Mouse (Mus musculus) G1E (cell line): ENCODE results near the gene Osbpl11. TPM values are rescaled to one million over a fixed set of nuclear protein-coding genes. Genes with fewer than 3 reads are reported as not detected.
A peak's percentile ranks its signal among the peaks of the same experiment; 100 is the strongest.
"Not testable (repeated sequence)": the region's sequence is repeated elsewhere in the genome, so short reads cannot be mapped to it uniquely, and the experiment has no call there.

Source experiments
- ATAC-seq: 2 replicates; pipeline ENCODE4 v1.8.0; 2016; ENCODE audit warnings: mild to moderate bottlenecking; ENCODE audit not compliant: insufficient number of reproducible peaks, poor library complexity, low FRiP score, severe bottlenecking; ENCODE audit errors: extremely low read depth
- DNase-seq: peaks from one replicate; pipeline ENCODE4 v3.0.0; 2012; ENCODE audit warnings: low spot score
- H3K27me3 ChIP-seq: 2 replicates; pipeline ENCODE4 v1.6.1; 2012; ENCODE audit warnings: mild to moderate bottlenecking, low read length, inconsistent platforms; ENCODE audit not compliant: insufficient read depth
- H3K36me3 ChIP-seq: replicated peaks from 2 replicates; pipeline ENCODE3; 2012; ENCODE audit warnings: mild to moderate bottlenecking, inconsistent platforms
- H3K4me1 ChIP-seq: 2 replicates; pipeline ENCODE4 v1.6.1; 2012; ENCODE audit warnings: low read depth, low read length, inconsistent platforms, mixed read lengths; ENCODE audit not compliant: insufficient read depth
- H3K4me3 ChIP-seq: 2 replicates; pipeline ENCODE4 v1.5.1; 2012; ENCODE audit warnings: low read depth, mild to moderate bottlenecking, inconsistent platforms, low read length, moderate library complexity, mixed read lengths
- H3K9me3 ChIP-seq: replicated peaks from 2 replicates; pipeline ENCODE4 v1.6.1; 2012; ENCODE audit warnings: inconsistent platforms
- CTCF ChIP-seq: IDR thresholded peaks from 2 replicates; pipeline ENCODE4 v1.5.1; 2012; ENCODE audit warnings: low read depth, low read length, inconsistent platforms, mixed read lengths
- GATA1 ChIP-seq: IDR thresholded peaks from 2 replicates; pipeline ENCODE4 v1.6.1; 2012; ENCODE audit warnings: borderline replicate concordance, low read length, inconsistent platforms, mixed read lengths
- GATA2 ChIP-seq: IDR thresholded peaks from 2 replicates; pipeline ENCODE4 v1.6.1; 2012; ENCODE audit warnings: low read depth, low read length, inconsistent platforms, borderline replicate concordance
- POLR2AphosphoS5 ChIP-seq: IDR thresholded peaks from 2 replicates; pipeline ENCODE4 v1.6.1; 2012; ENCODE audit warnings: low read depth, low read length, inconsistent platforms; ENCODE audit not compliant: insufficient replicate concordance
- TAL1 ChIP-seq: conservative IDR thresholded peaks from 2 replicates; pipeline ENCODE4 v1.6.1; 2012; ENCODE audit warnings: low read depth, low read length, inconsistent platforms, mixed read lengths
- polyA plus RNA-seq: library from polyadenylated mRNA; stranded (reverse); fragments of >175 nt; gene quantifications from 2 replicates; pipeline ENCODE4 v1.2.3, GENCODE M21; 2012
- total RNA-seq, 2 experiments: library from RNA; stranded (forward) in 1 of 2; stranded (reverse) in 1 of 2; fragments of 200-1000 nt in 1 of 2; fragments of >200 nt in 1 of 2; fragmentation: Nextera tagmentation in 1 of 2; gene quantifications; 2 replicates each; pipeline ENCODE4 v1.2.3; 2014 to 2017

Osbpl11 gene
- total and polyA plus RNA-seq, 3 experiments = 3.1 to 18.4 (median 11.7) TPM

DNA sequence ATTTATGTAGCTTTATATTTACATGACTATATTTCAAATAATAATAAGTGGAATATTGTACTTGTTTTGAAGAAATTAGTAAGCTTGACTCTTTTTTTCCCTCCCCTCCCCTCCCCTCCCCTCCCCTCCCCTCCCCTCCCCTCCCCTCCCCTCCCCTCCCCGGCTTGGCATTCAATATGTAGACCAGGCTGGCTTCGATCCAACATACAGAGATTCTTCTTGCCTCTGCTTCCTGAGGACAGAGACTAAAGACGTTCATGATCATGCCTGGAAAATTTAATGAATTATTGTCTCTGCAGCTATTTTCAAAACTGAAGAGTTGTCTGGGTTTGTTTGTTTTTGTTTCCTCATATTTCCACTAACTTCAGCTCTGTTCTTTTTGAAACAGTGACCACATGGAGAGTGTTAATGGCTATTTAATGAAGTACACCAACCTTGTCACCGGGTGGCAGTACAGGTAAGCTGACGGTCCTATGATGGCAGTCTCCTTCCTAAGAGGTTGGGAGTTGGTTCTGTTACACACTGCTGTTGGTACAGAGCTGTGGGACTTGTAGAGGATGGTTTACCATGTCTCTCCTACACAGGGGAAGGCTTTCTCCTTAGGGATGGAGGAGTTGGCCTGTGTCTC lies 10.9 kb downstream of the Osbpl11 start:
- TF ChIP-seq GATA2 (no peak), CTCF (peak; percentile 26; the same call in 1 of the 2 replicates)
- Histone ChIP-seq H3K4me1 (peaks cover 3% of the 10 kb centered on the region; the same call in 1 of the 2 replicates), H3K27me3 (no peaks in the 10 kb centered on the region), H3K9me3 (no peaks in the 10 kb centered on the region), H3K36me3 (peaks cover 48% of the 10 kb centered on the region), H3K4me3 (no peak overlapping the region)
- DNase-seq (peak; percentile 36), ATAC-seq (no peak)

DNA sequence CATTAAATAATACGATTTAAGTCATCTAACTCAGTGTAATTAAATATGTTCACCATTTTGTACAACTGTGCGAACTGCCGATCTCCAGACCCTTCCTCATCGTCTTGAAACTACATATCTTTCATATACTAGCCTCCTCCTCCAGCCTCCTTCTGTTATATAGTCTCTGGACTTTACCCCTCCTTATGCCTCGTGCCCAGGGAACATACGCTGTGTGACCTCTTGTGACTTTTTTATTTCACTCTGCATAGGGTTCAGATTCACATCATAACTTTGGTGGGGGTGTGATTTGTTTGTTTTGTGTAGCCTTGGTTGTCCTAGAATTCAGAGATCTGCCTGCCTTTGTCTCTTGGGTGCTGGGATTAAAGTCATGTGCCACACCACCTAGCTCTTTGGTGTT lies 11.7 kb downstream of the Osbpl11 start:
- H3K27me3 ChIP-seq = no peaks in the 10 kb centered on the region
- DNase-seq = no peak
- TF ChIP-seq POLR2AphosphoS5 (no peak), GATA1 (no peak), GATA2 (no peak), CTCF (no peak), TAL1 (no peak)
- H3K9me3 ChIP-seq = no peaks in the 10 kb centered on the region
- peaks cover 52% of the 10 kb centered on the region for H3K36me3 ChIP-seq
- peaks cover 5% of the 10 kb centered on the region; the same call in 1 of the 2 replicates for H3K4me1 ChIP-seq
- no peak overlapping the region for H3K4me3 ChIP-seq
- ATAC-seq = no peak

DNA sequence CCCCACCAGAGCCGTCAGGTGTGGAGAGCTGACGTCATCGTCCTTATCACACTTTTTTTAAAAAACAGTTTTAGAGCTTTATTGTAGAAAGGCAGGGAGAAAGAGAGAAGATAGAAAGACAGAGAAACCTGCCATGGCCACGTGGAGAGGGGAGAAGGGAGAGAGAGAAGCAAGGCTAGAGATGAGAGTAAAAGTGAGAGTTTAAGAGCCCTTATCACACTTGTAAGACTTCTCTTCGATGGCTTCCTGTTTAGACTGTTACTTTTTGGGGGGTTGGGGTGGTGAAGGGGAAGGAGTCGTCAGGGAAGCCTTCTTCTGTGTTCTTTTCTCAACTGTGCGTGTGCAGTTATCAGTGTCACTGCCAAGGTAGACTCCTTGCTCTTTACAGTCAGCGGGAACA lies 15.7 kb downstream of the Osbpl11 start:
- Histone ChIP-seq H3K4me1 (peaks cover 5% of the 10 kb centered on the region; the same call in 1 of the 2 replicates), H3K4me3 (no peak overlapping the region), H3K27me3 (no peaks in the 10 kb centered on the region), H3K36me3 (peaks cover 59% of the 10 kb centered on the region), H3K9me3 (no peaks in the 10 kb centered on the region)
- DNase-seq (no peak), ATAC-seq (no peak)
- TF ChIP-seq GATA1 = no peak

DNA sequence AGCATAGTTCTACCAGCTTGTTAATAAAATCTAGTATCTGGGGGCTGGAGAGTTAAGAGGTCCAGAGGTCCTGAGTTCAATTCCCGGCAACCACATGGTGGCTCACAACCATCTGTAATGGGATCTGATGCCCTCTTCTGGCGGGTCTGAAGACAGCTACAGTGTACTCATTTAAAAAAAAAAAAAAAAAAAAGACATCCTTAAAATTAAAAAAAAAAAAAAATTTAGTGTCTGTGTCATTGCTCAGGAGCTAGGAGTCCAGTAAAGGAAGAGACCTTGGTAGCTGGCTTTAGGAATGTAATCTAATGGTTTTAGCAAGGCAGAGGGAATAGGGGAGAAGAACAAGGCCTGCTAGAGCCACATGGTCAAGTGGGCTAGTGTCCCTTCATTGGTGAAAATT lies 25.9 kb downstream of the Osbpl11 start:
- H3K36me3 ChIP-seq = peaks cover 58% of the 10 kb centered on the region
- no peaks in the 10 kb centered on the region for H3K4me1 ChIP-seq

DNA sequence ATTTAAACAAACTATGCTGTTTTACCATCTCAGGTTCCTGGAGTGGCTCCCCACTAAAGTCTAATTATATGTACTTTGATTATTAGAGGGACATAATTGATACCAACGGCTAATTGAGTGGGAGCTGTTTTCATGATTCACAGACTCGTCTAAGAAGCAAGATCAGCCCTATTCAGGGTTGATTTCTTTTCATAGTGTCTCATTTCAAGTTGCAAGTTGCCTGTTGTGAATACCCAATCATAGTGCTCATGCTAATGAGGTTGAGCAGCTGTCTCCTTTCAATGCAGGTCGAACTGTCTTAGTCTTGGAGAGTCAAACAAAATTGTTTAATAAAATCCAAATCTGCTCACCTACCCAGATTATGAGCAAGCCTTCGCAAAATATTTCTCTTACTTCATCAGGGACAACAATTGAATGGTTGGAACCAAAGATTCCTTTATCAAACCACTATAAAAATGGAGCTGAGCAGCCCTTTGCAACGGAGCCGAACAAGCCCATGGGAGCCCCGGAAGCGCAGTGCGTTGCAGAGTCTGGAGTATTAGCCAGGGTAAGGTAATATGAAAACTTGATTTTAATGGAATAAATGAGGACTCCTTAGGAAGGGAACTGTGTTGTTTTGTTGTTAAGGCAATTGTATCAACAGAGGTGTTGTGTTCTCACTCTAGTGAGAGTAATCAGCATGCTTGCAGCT lies 31.6 kb downstream of the Osbpl11 start:
- ATAC-seq = no peak
- TF ChIP-seq GATA1 (no peak), GATA2 (no peak), CTCF (no peak), TAL1 (no peak), POLR2AphosphoS5 (no peak)
- DNase-seq = no peak
- H3K9me3 ChIP-seq = no peaks in the 10 kb centered on the region
- H3K4me1 ChIP-seq = no peaks in the 10 kb centered on the region
- no peak overlapping the region for H3K4me3 ChIP-seq
- H3K27me3 ChIP-seq = no peaks in the 10 kb centered on the region
- H3K36me3 ChIP-seq = peaks cover 51% of the 10 kb centered on the region

More for the DNA sequence above, 25.9 kb downstream of the Osbpl11 start:
- Histone ChIP-seq H3K4me3 (no peak overlapping the region), H3K9me3 (no peaks in the 10 kb centered on the region), H3K27me3 (no peaks in the 10 kb centered on the region)
- ATAC-seq = no peak
- DNase-seq = no peak
- TF ChIP-seq POLR2AphosphoS5 (no peak), TAL1 (no peak), CTCF (no peak), GATA2 (no peak), GATA1 (no peak)

DNA sequence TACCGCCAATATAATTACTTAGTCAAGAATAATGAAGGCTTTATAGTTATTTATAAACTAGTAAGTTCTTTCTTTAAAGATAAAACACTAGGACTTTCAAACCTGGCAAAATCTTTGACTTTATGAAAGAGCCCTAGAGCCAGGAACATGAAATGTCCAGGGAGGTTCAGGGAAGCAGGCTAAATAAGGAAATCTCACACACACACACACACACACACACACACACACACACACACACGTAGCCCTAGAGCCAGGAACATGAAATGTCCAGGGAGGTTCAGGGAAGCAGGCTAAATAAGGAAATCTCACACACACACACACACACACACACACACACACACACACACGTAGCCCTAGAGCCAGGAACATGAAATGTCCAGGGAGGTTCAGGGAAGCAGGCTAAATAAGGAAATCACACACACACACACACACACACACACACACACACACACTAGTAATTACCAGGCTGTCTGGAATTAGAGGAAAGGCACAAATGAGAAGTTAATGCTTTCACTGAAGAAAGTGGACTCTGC lies 32.7 kb downstream of the Osbpl11 start:
- not testable (repeated sequence) for H3K9me3 ChIP-seq, DNase-seq, H3K4me1 ChIP-seq, ATAC-seq, H3K27me3 ChIP-seq, H3K4me3 ChIP-seq
- H3K36me3 ChIP-seq = peaks cover 48% of the 10 kb centered on the region

DNA sequence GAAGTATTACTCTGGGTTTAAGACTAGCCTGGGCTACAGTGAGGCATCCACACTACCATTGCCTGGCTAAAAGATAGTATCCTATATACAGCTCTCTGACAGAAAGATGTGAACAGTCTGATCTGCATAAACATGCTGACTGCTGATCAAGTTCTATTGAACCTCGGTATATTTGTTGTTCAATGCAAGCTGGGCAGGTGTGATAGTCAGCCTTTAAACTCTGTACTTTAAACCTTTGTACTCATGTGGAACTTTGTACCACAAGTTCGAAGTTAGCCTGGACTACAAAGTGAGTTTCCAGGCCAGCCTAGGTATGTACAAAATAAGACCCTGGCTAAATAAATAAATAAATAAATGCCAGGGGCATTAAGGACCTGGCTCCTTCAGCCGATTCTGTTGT lies 37.6 kb downstream of the Osbpl11 start:
- ATAC-seq (no peak), DNase-seq (no peak)

More for the DNA sequence above, 37.6 kb downstream of the Osbpl11 start:
- Histone ChIP-seq H3K36me3 (peaks cover 58% of the 10 kb centered on the region), H3K27me3 (no peaks in the 10 kb centered on the region), H3K9me3 (no peaks in the 10 kb centered on the region), H3K4me1 (no peaks in the 10 kb centered on the region), H3K4me3 (no peak overlapping the region)
- no peak for TF ChIP-seq CTCF
- TF ChIP-seq GATA1 = no peak
- no peak for TF ChIP-seq TAL1
- TF ChIP-seq GATA2 = no peak
- TF ChIP-seq POLR2AphosphoS5 = no peak
